Mouse (Mus musculus) erythroblast, embryonic 14.5 days (primary cell): Measurements from ENCODE around the gene Oxct2a. TPM values are rescaled to one million over a fixed set of nuclear protein-coding genes. Genes with fewer than 3 reads are reported as not detected.
"Not testable (repeated sequence)": the region's sequence is repeated elsewhere in the genome, so short reads cannot be mapped to it uniquely, and the experiment has no call there.

ENCODE experiments used
- H3K27me3 ChIP-seq: 2 replicates; pipeline ENCODE4 v1.6.1; 2012; ENCODE audit warnings: inconsistent platforms; ENCODE audit not compliant: control insufficient read depth
- H3K36me3 ChIP-seq: 2 replicates; pipeline ENCODE4 v1.6.1; 2012; ENCODE audit warnings: mild to moderate bottlenecking, inconsistent platforms; ENCODE audit not compliant: control insufficient read depth
- H3K4me1 ChIP-seq: 2 replicates; pipeline ENCODE4 v1.6.1; 2012; ENCODE audit warnings: inconsistent platforms; ENCODE audit not compliant: control insufficient read depth
- H3K4me3 ChIP-seq: replicated peaks from 2 replicates; pipeline ENCODE3; 2012; ENCODE audit warnings: moderate library complexity, mild to moderate bottlenecking, inconsistent platforms
- H3K9me3 ChIP-seq: 2 replicates; pipeline ENCODE4 v1.6.1; 2012; ENCODE audit warnings: low read length, inconsistent platforms, mixed read lengths; ENCODE audit not compliant: control insufficient read depth
- GATA1 ChIP-seq: IDR thresholded peaks from 2 replicates; pipeline ENCODE4 v1.6.1; 2012; ENCODE audit warnings: low read length, inconsistent platforms, mixed read lengths
- TAL1 ChIP-seq: IDR thresholded peaks from 3 replicates; pipeline ENCODE4 v1.6.1; 2012; ENCODE audit warnings: low read length, inconsistent platforms, mixed read lengths
- polyA plus RNA-seq: library from polyadenylated mRNA; stranded (reverse); fragments of >175 nt; gene quantifications from 2 replicates; pipeline ENCODE4 v1.2.3, GENCODE M21; 2012

Gene Oxct2a
- polyA plus RNA-seq, 1 experiment: not detected

- Histone ChIP-seq H3K4me3 (no peak overlapping the region), H3K9me3 (peaks cover 3% of the 10 kb centered on the region; the same call in 1 of the 2 replicates), H3K36me3 (no peaks in the 10 kb centered on the region), H3K27me3 (peaks cover 27% of the 10 kb centered on the region), H3K4me1 (no peaks in the 10 kb centered on the region)
- no peak for TF ChIP-seq TAL1
- TF ChIP-seq GATA1: no peak
These were observed 2.7 kb upstream of the Oxct2a start for GRCm38 (mm10) chr4:123326087-123326486.

GRCm38 (mm10) chr4:123322910-123323309 is 524 bp downstream of the Oxct2a start:
- not testable (repeated sequence) for H3K4me1 ChIP-seq, H3K36me3 ChIP-seq, H3K9me3 ChIP-seq, H3K4me3 ChIP-seq
- peaks cover 27% of the 10 kb centered on the region for H3K27me3 ChIP-seq

DNA sequence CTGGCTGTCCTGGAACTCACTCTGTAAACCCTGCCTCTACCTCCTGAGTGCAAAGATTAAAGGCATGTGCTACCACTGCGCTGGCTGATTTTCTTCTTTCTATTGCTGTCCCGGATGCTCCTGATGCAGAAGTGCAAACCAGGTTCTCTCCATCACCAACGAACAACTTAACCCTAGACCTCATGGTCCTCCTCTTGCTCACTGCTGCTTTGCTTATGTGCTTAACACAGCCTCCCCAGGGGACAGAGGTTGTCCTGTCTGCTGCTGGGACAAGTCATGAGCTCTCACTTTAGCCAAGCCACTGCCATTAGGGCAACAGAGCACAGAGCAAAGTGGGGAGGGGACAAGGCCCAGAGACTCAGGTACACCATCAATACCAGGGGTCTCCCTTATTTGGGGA is 8.9 kb downstream of the Oxct2a start:
- no peak overlapping the region for H3K4me3 ChIP-seq
- no peaks in the 10 kb centered on the region for H3K9me3 ChIP-seq
- H3K4me1 ChIP-seq: peaks cover 3% of the 10 kb centered on the region
- TF ChIP-seq TAL1 (no peak), GATA1 (no peak)
- H3K36me3 ChIP-seq: peaks cover 2% of the 10 kb centered on the region; the same call in 1 of the 2 replicates
- H3K27me3 ChIP-seq: no peaks in the 10 kb centered on the region

- no peaks in the 10 kb centered on the region for H3K27me3 ChIP-seq
- no peak overlapping the region for H3K4me3 ChIP-seq
- H3K4me1 ChIP-seq: peaks cover 3% of the 10 kb centered on the region
- H3K9me3 ChIP-seq: no peaks in the 10 kb centered on the region
- TF ChIP-seq GATA1 (no peak), TAL1 (no peak)
- H3K36me3 ChIP-seq: peaks cover 6% of the 10 kb centered on the region; the same call in 1 of the 2 replicates
These were observed 10.4 kb downstream of the Oxct2a start for GRCm38 (mm10) chr4:123313010-123313409.

- Histone ChIP-seq H3K9me3 (no peaks in the 10 kb centered on the region), H3K36me3 (peaks cover 16% of the 10 kb centered on the region), H3K4me1 (peaks cover 3% of the 10 kb centered on the region), H3K4me3 (no peak overlapping the region), H3K27me3 (no peaks in the 10 kb centered on the region)
- TF ChIP-seq GATA1 (no peak), TAL1 (no peak)
These were observed 11.6 kb downstream of the Oxct2a start for GRCm38 (mm10) chr4:123311845-123312244.

DNA sequence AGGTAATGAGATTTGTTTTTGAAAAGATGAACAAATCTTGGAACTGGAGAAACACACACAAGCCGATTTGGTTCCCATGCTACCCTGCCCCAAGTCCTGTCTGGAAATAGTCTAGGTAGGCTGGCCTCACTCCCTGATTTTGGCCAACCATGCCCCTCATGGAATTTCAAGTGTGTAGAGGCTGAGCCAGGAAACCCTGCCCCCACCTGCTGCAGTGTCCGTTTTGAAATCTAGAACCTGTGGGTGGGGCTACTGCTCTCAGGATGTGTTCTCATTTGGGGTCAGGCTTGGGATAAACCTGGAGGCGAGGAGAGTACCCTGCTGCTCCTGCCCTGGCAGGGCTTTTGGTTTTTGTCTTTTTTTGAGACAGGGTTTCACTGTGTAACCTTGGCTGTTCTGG is 15.1 kb downstream of the Oxct2a start:
- Histone ChIP-seq H3K27me3 (no peaks in the 10 kb centered on the region), H3K36me3 (peaks cover 49% of the 10 kb centered on the region), H3K9me3 (peaks cover 8% of the 10 kb centered on the region), H3K4me1 (peaks cover 11% of the 10 kb centered on the region), H3K4me3 (no peak overlapping the region)
- TF ChIP-seq TAL1 (no peak), GATA1 (no peak)

DNA sequence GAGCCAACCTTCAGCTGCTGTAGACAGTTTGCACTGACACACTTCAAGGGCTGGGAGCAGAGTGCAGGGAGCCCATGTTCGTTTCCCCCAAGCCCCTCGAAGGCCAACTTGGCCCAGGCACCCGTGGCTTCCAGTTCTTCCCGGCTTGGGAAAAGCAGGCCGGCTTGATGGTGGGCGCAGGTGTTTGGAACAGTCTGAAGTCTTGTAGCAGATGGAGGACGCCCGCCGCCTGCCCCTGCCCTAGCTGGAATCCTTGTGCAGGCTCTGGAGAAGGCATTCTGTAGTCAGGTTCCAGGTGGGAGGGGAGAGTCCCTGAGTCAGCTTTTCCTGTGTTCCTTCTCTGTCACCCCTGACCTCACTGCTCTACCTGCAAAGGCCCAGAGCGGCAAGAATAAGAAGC is 16.4 kb downstream of the Oxct2a start:
- Histone ChIP-seq H3K27me3 (no peaks in the 10 kb centered on the region), H3K9me3 (peaks cover 14% of the 10 kb centered on the region), H3K4me3 (no peak overlapping the region), H3K36me3 (peaks cover 62% of the 10 kb centered on the region), H3K4me1 (peaks cover 8% of the 10 kb centered on the region)
- TF ChIP-seq GATA1 (no peak), TAL1 (no peak)

DNA sequence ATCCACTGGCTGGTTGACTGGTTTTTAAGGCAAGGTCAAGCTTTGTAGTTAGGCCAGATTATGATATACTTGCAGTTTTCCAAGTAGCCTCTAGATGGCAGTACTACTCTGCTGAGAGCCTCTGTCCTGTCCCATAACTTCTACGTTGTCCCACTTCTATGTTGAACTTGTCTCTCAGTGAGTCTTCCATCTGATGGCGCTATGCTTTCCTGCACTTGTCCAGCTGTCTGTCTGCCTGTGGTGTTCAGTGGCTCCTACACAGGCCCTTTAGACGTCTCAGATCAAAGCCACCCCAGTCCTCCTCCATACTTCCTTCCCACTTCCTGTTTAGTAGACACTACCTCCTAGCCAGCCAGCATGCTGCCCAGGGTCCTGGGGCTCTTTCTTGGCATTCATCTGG is 17.6 kb downstream of the Oxct2a start:
- Histone ChIP-seq H3K4me1 (peaks cover 8% of the 10 kb centered on the region), H3K4me3 (no peak overlapping the region), H3K27me3 (no peaks in the 10 kb centered on the region), H3K36me3 (peaks cover 74% of the 10 kb centered on the region), H3K9me3 (peaks cover 14% of the 10 kb centered on the region)
- no peak for TF ChIP-seq TAL1

GRCm38 (mm10) chr4:123298980-123299670 is 24.3 kb downstream of the Oxct2a start:
- peaks cover 100% of the 10 kb centered on the region for H3K36me3 ChIP-seq
- no peak overlapping the region for H3K4me3 ChIP-seq
- H3K9me3 ChIP-seq: peaks cover 14% of the 10 kb centered on the region
- H3K4me1 ChIP-seq: peaks cover 22% of the 10 kb centered on the region
- TF ChIP-seq TAL1 (no peak), GATA1 (no peak)
- no peaks in the 10 kb centered on the region for H3K27me3 ChIP-seq

DNA sequence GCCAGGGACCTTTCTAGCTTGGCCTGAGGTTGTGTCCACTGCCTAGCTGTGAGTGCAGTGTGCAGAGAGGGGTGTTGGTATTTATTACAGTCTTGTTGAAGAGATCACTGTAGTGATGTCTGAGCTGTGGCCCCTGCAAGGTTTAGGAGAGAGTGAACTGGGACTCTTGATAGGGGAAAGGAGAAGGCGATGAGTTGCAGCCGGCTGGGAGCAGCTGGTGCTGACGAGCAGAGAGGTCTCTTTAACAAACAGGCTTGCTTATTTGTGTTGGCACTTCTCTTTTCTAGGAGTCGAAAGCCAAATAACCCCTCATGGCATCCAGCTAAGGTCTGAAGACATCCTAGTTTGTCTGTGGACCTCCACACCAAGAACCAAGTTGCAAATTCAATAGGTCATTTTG is 25.2 kb downstream of the Oxct2a start:
- no peak for TF ChIP-seq GATA1
- H3K27me3 ChIP-seq: no peaks in the 10 kb centered on the region
- no peak overlapping the region for H3K4me3 ChIP-seq
- peaks cover 24% of the 10 kb centered on the region for H3K4me1 ChIP-seq
- H3K36me3 ChIP-seq: peaks cover 100% of the 10 kb centered on the region
- H3K9me3 ChIP-seq: peaks cover 6% of the 10 kb centered on the region
